Mouse (Mus musculus) adrenal gland, adult 2 months (tissue): Measurements from ENCODE around the gene Trim72. TPM values are rescaled to one million over a fixed set of nuclear protein-coding genes. Genes with fewer than 3 reads are reported as not detected.

Experiments used
- DNase-seq: peaks from one replicate; pipeline ENCODE4 v3.0.0; 2021
- polyA plus RNA-seq: library from polyadenylated mRNA; depleted of rRNA; stranded (reverse); fragments of >200 nt; gene quantifications from 2 replicates; pipeline ENCODE4 v1.2.3, GENCODE M21; 2012; rRNA removed
- total RNA-seq, 2 experiments: library from RNA; stranded (reverse); gene quantifications; 2 replicates each; pipeline ENCODE4 v1.2.3; 2021

Gene Trim72
- total and polyA plus RNA-seq, 3 experiments: 0.16 to 0.17 TPM; not detected in 1

GRCm38 (mm10) chr7:128053061-128053460 lies 49.3 kb downstream of the Trim72 start:
- DNase-seq: no peak

GRCm38 (mm10) chr7:128056917-128057444 lies 53.2 kb downstream of the Trim72 start:
- no peak for DNase-seq

GRCm38 (mm10) chr7:128057860-128058259 lies 54.1 kb downstream of the Trim72 start:
- no peak for DNase-seq

- no peak for DNase-seq
These were observed 54.8 kb downstream of the Trim72 start for GRCm38 (mm10) chr7:128058576-128058975.

- DNase-seq: no peak
These were observed 55.3 kb downstream of the Trim72 start for GRCm38 (mm10) chr7:128059091-128059490.

Other genes with a start within 250 kb of the Trim72 start
- gene Orai3, start 234.1 kb upstream of the Trim72 start, total RNA-seq: 10 to 100 TPM; 28.3 to 32.8 TPM
- 90.6 and 94.8 TPM in 2 replicates for gene Orai3, start 234.1 kb upstream of the Trim72 start, polyA plus RNA-seq
- 10 to 100 TPM; 36.0 to 42.6 TPM for gene Setd1a, start 227.3 kb upstream of the Trim72 start, total RNA-seq
- 12.6 and 15.9 TPM in 2 replicates for gene Setd1a, start 227.3 kb upstream of the Trim72 start, polyA plus RNA-seq
- gene Gm49388, start 218.3 kb upstream of the Trim72 start, total RNA-seq: 1 to 10 TPM; 2.2 to 4.6 TPM
- not detected in 2 replicates for gene Gm49388, start 218.3 kb upstream of the Trim72 start, polyA plus RNA-seq
- 10 to 100 TPM; 45.5 to 46.2 TPM for gene Hsd3b7, start 203.3 kb upstream of the Trim72 start, total RNA-seq
- gene Hsd3b7, start 203.3 kb upstream of the Trim72 start, polyA plus RNA-seq: 83.9 and 86.5 TPM in 2 replicates
- gene Stx4a, start 179.7 kb upstream of the Trim72 start, total RNA-seq: 100 to 1,000 TPM in 1 of 2 experiments, 10 to 100 TPM in 1; 79.6 to 102 TPM
- gene Stx4a, start 179.7 kb upstream of the Trim72 start, polyA plus RNA-seq: 52.2 and 54.0 TPM in 2 replicates
- gene Stx1b, start 179.4 kb upstream of the Trim72 start, total RNA-seq: 1 to 10 TPM; 5.0 to 6.9 TPM
- gene Stx1b, start 179.4 kb upstream of the Trim72 start, polyA plus RNA-seq: 8.5 and 11.4 TPM in 2 replicates
- 10 to 100 TPM; 28.9 to 33.1 TPM for gene Zfp646, start 127.7 kb upstream of the Trim72 start, total RNA-seq
- 14.1 and 15.9 TPM in 2 replicates for gene Zfp646, start 127.7 kb upstream of the Trim72 start, polyA plus RNA-seq
- gene Zfp668, start 127.1 kb upstream of the Trim72 start, total RNA-seq: 1 to 10 TPM; 7.2 to 9.7 TPM
- 8.1 and 10.3 TPM in 2 replicates for gene Zfp668, start 127.1 kb upstream of the Trim72 start, polyA plus RNA-seq
- gene Prss53, start 113.0 kb upstream of the Trim72 start, total RNA-seq: 1 to 10 TPM; 1.0 to 1.2 TPM
- gene Prss53, start 113.0 kb upstream of the Trim72 start, polyA plus RNA-seq: 3.0 and 4.5 TPM in 2 replicates
- not detected for gene Gm21974, start 108.5 kb upstream of the Trim72 start, total RNA-seq
- gene Gm21974, start 108.5 kb upstream of the Trim72 start, polyA plus RNA-seq: not detected in 2 replicates
- gene Vkorc1, start 108.3 kb upstream of the Trim72 start, total RNA-seq: 10 to 100 TPM; 62.7 to 85.5 TPM
- 152 and 201 TPM in 2 replicates for gene Vkorc1, start 108.3 kb upstream of the Trim72 start, polyA plus RNA-seq
- 100 to 1,000 TPM; 122 to 138 TPM for gene Bckdk, start 99.9 kb upstream of the Trim72 start, total RNA-seq
- 164 and 166 TPM in 2 replicates for gene Bckdk, start 99.9 kb upstream of the Trim72 start, polyA plus RNA-seq
- 10 to 100 TPM; 24.6 to 27.1 TPM for gene Kat8, start 91.4 kb upstream of the Trim72 start, total RNA-seq
- 10.6 and 10.9 TPM in 2 replicates for gene Kat8, start 91.4 kb upstream of the Trim72 start, polyA plus RNA-seq
- gene Prss8, start 73.8 kb upstream of the Trim72 start, total RNA-seq: under 1 TPM in 1 of 2 experiments, not detected in 1; 0.24 TPM
- gene Prss8, start 73.8 kb upstream of the Trim72 start, polyA plus RNA-seq: 0.07 and 0.38 TPM in 2 replicates
- 1 to 10 TPM; 8.2 to 9.4 TPM for gene Prss36, start 57.2 kb upstream of the Trim72 start, total RNA-seq
- gene Prss36, start 57.2 kb upstream of the Trim72 start, polyA plus RNA-seq: 24.8 and 27.8 TPM in 2 replicates
- 100 to 1,000 TPM; 176 to 229 TPM for gene Fus, start 36.5 kb upstream of the Trim72 start, total RNA-seq
- 139 and 145 TPM in 2 replicates for gene Fus, start 36.5 kb upstream of the Trim72 start, polyA plus RNA-seq
- gene Pycard, start 10.1 kb upstream of the Trim72 start, total RNA-seq: 1 to 10 TPM; 2.3 to 3.7 TPM
- gene Pycard, start 10.1 kb upstream of the Trim72 start, polyA plus RNA-seq: 4.4 and 8.1 TPM in 2 replicates
- 1 to 10 TPM; 5.5 to 9.1 TPM for gene Itgam, start 58.7 kb downstream of the Trim72 start, total RNA-seq
- 2.0 and 2.2 TPM in 2 replicates for gene Itgam, start 58.7 kb downstream of the Trim72 start, polyA plus RNA-seq
- gene Gm49368, start 58.7 kb downstream of the Trim72 start, total RNA-seq: not detected
- gene Gm49368, start 58.7 kb downstream of the Trim72 start, polyA plus RNA-seq: not detected in 2 replicates
- gene Itgax, start 125.6 kb downstream of the Trim72 start, total RNA-seq: 1 to 10 TPM; 1.4 to 2.4 TPM
- gene Itgax, start 125.6 kb downstream of the Trim72 start, polyA plus RNA-seq: 1.7 and 1.8 TPM in 2 replicates
- gene Itgad, start 150.4 kb downstream of the Trim72 start, total RNA-seq: under 1 TPM in 1 of 2 experiments, not detected in 1; 0.07 TPM
- 0.04 and 0.07 TPM in 2 replicates for gene Itgad, start 150.4 kb downstream of the Trim72 start, polyA plus RNA-seq
- gene Cox6a2, start 202.4 kb downstream of the Trim72 start, total RNA-seq: 1 to 10 TPM in 1 of 2 experiments, not detected in 1; 8.0 TPM
- gene Cox6a2, start 202.4 kb downstream of the Trim72 start, polyA plus RNA-seq: 1.7 and 2.9 TPM in 2 replicates
- gene Armc5, start 233.4 kb downstream of the Trim72 start, total RNA-seq: 10 to 100 TPM; 18.6 to 20.1 TPM
- gene Armc5, start 233.4 kb downstream of the Trim72 start, polyA plus RNA-seq: 64.3 and 68.0 TPM in 2 replicates
- 1 to 10 TPM; 5.1 to 8.7 TPM for gene 9130023H24Rik, start 234.1 kb downstream of the Trim72 start, total RNA-seq
- 1.4 TPM in 2 replicates for gene 9130023H24Rik, start 234.1 kb downstream of the Trim72 start, polyA plus RNA-seq
- 10 to 100 TPM; 24.0 to 30.2 TPM for gene Tgfb1i1, start 242.9 kb downstream of the Trim72 start, total RNA-seq
- gene Tgfb1i1, start 242.9 kb downstream of the Trim72 start, polyA plus RNA-seq: 35.1 and 35.8 TPM in 2 replicates